Mouse (Mus musculus) cerebellum, adult 9-10 months (tissue): ENCODE results near the gene Vps13a.
"Not testable (repeated sequence)": the region's sequence is repeated elsewhere in the genome, so short reads cannot be mapped to it uniquely, and the experiment has no call there.

Experiments used
- DNase-seq: peaks from one replicate; pipeline ENCODE4 v3.0.0; 2022

Gene Vps13a

GRCm38 (mm10) chr19:16757439-16757838 lies 23.3 kb downstream of the Vps13a start:
- not testable (repeated sequence) for DNase-seq

- no peak for DNase-seq
These were observed 24.9 kb downstream of the Vps13a start for GRCm38 (mm10) chr19:16755854-16756253.

GRCm38 (mm10) chr19:16755226-16755625 lies 25.5 kb downstream of the Vps13a start:
- no peak for DNase-seq

- DNase-seq: no peak
These were observed 27.6 kb downstream of the Vps13a start for GRCm38 (mm10) chr19:16753151-16753550.

- DNase-seq: no peak
These were observed 43.9 kb downstream of the Vps13a start for GRCm38 (mm10) chr19:16736854-16737253.

GRCm38 (mm10) chr19:16728729-16729128 lies 52.0 kb downstream of the Vps13a start:
- DNase-seq: peak; percentile 7

- no peak for DNase-seq
These were observed 65.5 kb downstream of the Vps13a start for GRCm38 (mm10) chr19:16715249-16715648.

GRCm38 (mm10) chr19:16701790-16702189 lies 78.9 kb downstream of the Vps13a start:
- DNase-seq: no peak

- DNase-seq: no peak
These were observed 95.8 kb downstream of the Vps13a start for GRCm38 (mm10) chr19:16684922-16685321.

GRCm38 (mm10) chr19:16684210-16684609 lies 96.5 kb downstream of the Vps13a start:
- no peak for DNase-seq

- no peak for DNase-seq
These were observed 154.9 kb downstream of the Vps13a start for GRCm38 (mm10) chr19:16625610-16626395.

GRCm38 (mm10) chr19:16624994-16625393 lies 155.7 kb downstream of the Vps13a start:
- no peak for DNase-seq

GRCm38 (mm10) chr19:16623154-16623553 lies 157.6 kb downstream of the Vps13a start:
- DNase-seq: no peak

GRCm38 (mm10) chr19:16607634-16608033 lies 173.1 kb downstream of the Vps13a start:
- no peak for DNase-seq

- DNase-seq: no peak
These were observed 178.7 kb downstream of the Vps13a start for GRCm38 (mm10) chr19:16602026-16602425.

GRCm38 (mm10) chr19:16599298-16599970 lies 181.3 kb downstream of the Vps13a start:
- DNase-seq: peak; percentile 84

GRCm38 (mm10) chr19:16598653-16599297 lies 182.0 kb downstream of the Vps13a start:
- no peak for DNase-seq

GRCm38 (mm10) chr19:16597216-16597615 lies 183.5 kb downstream of the Vps13a start:
- DNase-seq: no peak

GRCm38 (mm10) chr19:16593975-16594317 lies 186.8 kb downstream of the Vps13a start:
- DNase-seq: no peak

- DNase-seq: peak; percentile 14
These were observed 187.3 kb downstream of the Vps13a start for GRCm38 (mm10) chr19:16593256-16593974.

GRCm38 (mm10) chr19:16585379-16585778 lies 195.4 kb downstream of the Vps13a start:
- peak; percentile 23 for DNase-seq

GRCm38 (mm10) chr19:16584546-16584945 lies 196.2 kb downstream of the Vps13a start:
- no peak for DNase-seq

- DNase-seq: no peak
These were observed 200.2 kb downstream of the Vps13a start for GRCm38 (mm10) chr19:16580501-16580900.
